Mouse (Mus musculus) small intestine, adult 2 months (tissue): ENCODE results near the gene Prkca. TPM values are rescaled to one million over a fixed set of nuclear protein-coding genes. Genes with fewer than 3 reads are reported as not detected.

Experiments
- H3K27ac ChIP-seq: fragments of 200-500 bp; 2 replicates; pipeline ENCODE4 v1.5.1; 2012; ENCODE audit warnings: low read depth, low read length, control low read depth, inconsistent platforms; ENCODE audit not compliant: insufficient read depth
- H3K27me3 ChIP-seq: fragments of 200-500 bp; 2 replicates; pipeline ENCODE4 v1.6.1; 2012; ENCODE audit warnings: mild to moderate bottlenecking, moderate library complexity, low read length, inconsistent platforms; ENCODE audit not compliant: control insufficient read depth, insufficient read depth
- H3K36me3 ChIP-seq: fragments of 200-500 bp; 2 replicates; pipeline ENCODE4 v1.6.1; 2012; ENCODE audit warnings: mild to moderate bottlenecking, low read length, control low read depth, inconsistent platforms; ENCODE audit not compliant: control insufficient read depth, insufficient read depth
- H3K4me1 ChIP-seq: fragments of 200-500 bp; 2 replicates; pipeline ENCODE4 v1.6.1; 2012; ENCODE audit warnings: low read length, inconsistent platforms, mixed read lengths; ENCODE audit not compliant: control insufficient read depth, insufficient read depth, insufficient read length
- H3K4me3 ChIP-seq: fragments of 200-500 bp; 2 replicates; pipeline ENCODE4 v1.5.1; 2012; ENCODE audit warnings: low read depth, mild to moderate bottlenecking, control low read depth, inconsistent platforms, low read length, moderate library complexity
- CTCF ChIP-seq: fragments of 200-500 bp; IDR thresholded peaks from 2 replicates; pipeline ENCODE4 v1.5.1; 2012; ENCODE audit warnings: low read depth, mild to moderate bottlenecking, control low read depth, inconsistent platforms, low read length, moderate library complexity, mixed read lengths; ENCODE audit not compliant: insufficient replicate concordance, insufficient read length; ENCODE audit errors: extremely low read depth
- POLR2A ChIP-seq: fragments of 200-500 bp; IDR thresholded peaks from 2 replicates; pipeline ENCODE4 v1.6.1; 2012; ENCODE audit warnings: low read depth, mild to moderate bottlenecking, control low read depth, inconsistent platforms, low read length, moderate library complexity
- WGBS: fragments of 180-500 bp; shearing (Covaris S2); methylation state at CpG from one replicate; pipeline ENCODE4 v1.1.7; 2018; 5-methylcytosine and 5-hydroxymethylcytosine counted together
- polyA plus RNA-seq: library from polyadenylated mRNA; depleted of rRNA; stranded (reverse); fragments of >200 nt; gene quantifications from 2 replicates; pipeline ENCODE4 v1.2.3, GENCODE M21; 2012; rRNA removed

Gene Prkca
- polyA plus RNA-seq, 1 experiment, result 13.9 TPM

GRCm38 (mm10) chr11:107898698-107899097, 445.0 kb downstream of the Prkca start:
- no peaks in the 10 kb centered on the region for H3K27me3 ChIP-seq
- H3K36me3 ChIP-seq, result no peaks in the 10 kb centered on the region
- WGBS, result 52% methylated on average over 2 of the region's 2 CpGs
- H3K4me3 ChIP-seq, result no peak overlapping the region
- H3K4me1 ChIP-seq, result no peaks in the 10 kb centered on the region
- H3K27ac ChIP-seq, result no peak overlapping the region
- TF ChIP-seq CTCF, result no peak
- no peak for TF ChIP-seq POLR2A

DNA sequence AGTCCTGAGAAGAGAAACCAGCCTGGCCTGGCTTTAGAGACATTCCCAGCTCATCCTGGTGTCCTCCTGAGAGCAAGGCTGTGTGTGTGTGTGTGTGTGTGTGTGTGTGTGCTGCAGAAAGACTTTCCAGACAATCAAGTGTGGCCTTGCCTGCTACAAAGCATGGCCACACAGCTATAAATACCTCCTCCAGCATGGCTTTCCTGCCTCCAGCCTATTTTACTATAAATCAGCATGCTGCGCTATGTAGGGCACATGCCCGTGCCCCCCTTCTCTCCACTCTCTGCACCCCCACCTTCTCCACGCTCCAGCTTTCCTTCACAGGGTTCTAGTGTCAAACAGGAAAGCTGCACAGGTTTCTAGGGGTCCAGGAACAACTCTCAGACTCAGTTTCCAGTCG, 448.1 kb downstream of the Prkca start:
- TF ChIP-seq POLR2A (no peak), CTCF (no peak)
- Histone ChIP-seq H3K4me3 (no peak overlapping the region), H3K36me3 (no peaks in the 10 kb centered on the region), H3K27me3 (no peaks in the 10 kb centered on the region), H3K27ac (no peak overlapping the region), H3K4me1 (no peaks in the 10 kb centered on the region)
- 60% methylated on average over 4 of the region's 4 CpGs for WGBS

DNA sequence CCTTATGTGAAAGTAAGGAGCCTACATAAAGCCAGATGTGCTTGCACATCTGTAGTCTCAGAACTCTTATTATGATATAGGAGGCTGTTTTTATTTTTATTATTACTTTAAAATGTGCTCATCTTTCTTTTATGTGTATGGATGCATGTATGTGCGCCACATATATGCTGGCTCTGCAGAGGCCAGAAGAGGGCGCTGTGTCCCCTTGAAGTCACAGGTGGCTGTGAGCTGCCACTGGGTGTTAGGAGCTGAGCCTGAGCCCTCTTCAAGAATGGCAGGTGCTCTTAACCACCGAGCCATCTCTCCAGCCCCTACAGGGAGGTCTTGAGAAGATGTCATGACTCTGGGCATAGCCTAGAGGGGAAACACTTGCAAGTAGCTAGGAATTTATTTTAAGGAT, 452.4 kb downstream of the Prkca start:
- Histone ChIP-seq H3K4me3 (no peak overlapping the region), H3K27me3 (no peaks in the 10 kb centered on the region), H3K4me1 (no peaks in the 10 kb centered on the region), H3K36me3 (no peaks in the 10 kb centered on the region), H3K27ac (no peak overlapping the region)
- WGBS, result 83% methylated on average over 3 of the region's 3 CpGs
- no peak for TF ChIP-seq POLR2A
- TF ChIP-seq CTCF, result no peak

DNA sequence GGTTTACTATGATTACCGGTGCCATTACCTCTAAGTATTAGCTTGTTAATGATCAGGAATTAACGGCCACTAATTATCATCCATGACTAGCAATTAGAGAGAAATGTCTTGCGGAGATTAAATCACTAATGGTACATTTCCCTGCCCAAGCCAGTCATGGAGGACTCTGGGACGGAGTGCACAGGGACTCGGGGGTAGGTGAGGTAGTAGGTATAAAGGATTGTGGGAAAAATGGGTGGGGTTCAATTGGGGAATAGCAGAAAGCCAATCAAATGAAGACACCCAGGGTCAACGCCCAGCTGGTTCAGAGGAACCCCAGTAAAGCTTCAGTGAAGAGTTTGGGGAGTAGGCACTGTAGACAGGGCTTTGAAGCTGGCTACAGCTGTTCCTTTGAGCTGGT, 456.4 kb downstream of the Prkca start:
- no peaks in the 10 kb centered on the region for H3K27me3 ChIP-seq
- no peak overlapping the region for H3K4me3 ChIP-seq
- TF ChIP-seq CTCF, result no peak
- TF ChIP-seq POLR2A, result no peak
- H3K36me3 ChIP-seq, result no peaks in the 10 kb centered on the region
- H3K4me1 ChIP-seq, result no peaks in the 10 kb centered on the region
- 83% methylated on average over 6 of the region's 6 CpGs for WGBS
- no peak overlapping the region for H3K27ac ChIP-seq

Other genes starting within 250 kb of the Prkca start
- 3.4 TPM in 1 of 2 replicates, not detected in the other for gene Apoh, start 574 bp downstream of the Prkca start, polyA plus RNA-seq
- 0.19 TPM in 2 replicates for gene Cep112, start 81.3 kb upstream of the Prkca start, polyA plus RNA-seq